Mouse (Mus musculus): ENCODE results near the gene Sec14l1.

DNA sequence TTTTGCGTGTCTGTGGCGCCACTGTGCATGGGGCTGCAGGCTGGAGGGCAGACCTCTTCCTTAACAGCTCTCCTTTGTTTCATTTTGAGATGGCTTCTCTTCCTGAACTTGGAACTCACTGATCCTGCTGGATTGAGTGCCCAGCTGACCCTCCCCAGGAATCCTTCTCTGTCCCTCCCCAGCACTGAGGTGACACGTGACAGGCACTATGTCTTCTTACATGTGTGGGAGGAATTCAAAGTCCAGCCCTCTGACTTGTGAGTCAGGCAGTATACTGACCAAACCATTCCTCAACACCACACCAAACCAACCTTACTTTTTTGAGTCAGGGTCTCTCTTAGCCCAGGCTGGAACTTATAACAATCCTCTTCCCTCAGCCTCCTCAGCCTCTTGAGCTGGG is 16.2 kb upstream of the Sec14l1 start:
- TF ChIP-seq CTCF (conservative IDR thresholded peaks at IDR 0.05; ENCODE audit: low read length): no peak
- no peak for TF ChIP-seq POU5F1 (IDR thresholded peaks at IDR 0.05; ENCODE audit: borderline replicate concordance, low read length)
